Mouse (Mus musculus) intestine, embryonic 16.5 days (tissue): ENCODE measurements at regions not wholly inside any gene's neighbourhood (a gene's known extent, or its start where the extent isn't known, plus 50 kb on each side); places are given as distances from the start of the nearest gene placed in this dataset.

ENCODE experiments used
- ATAC-seq: fragments of 200-750 bp; cut with Nextera tagmentation; 2 replicates; pipeline ENCODE4 v1.8.0; 2017; ENCODE audit warnings: moderate TSS enrichment, moderate library complexity
- H3K27ac ChIP-seq: fragments of 300-500 bp; sonication (generic); 2 replicates; pipeline ENCODE4 v1.5.1; 2014; ENCODE audit warnings: mild to moderate bottlenecking, low read length
- H3K27me3 ChIP-seq: fragments of 300-500 bp; sonication (generic); replicated peaks from 2 replicates; pipeline ENCODE4 v1.6.1; 2014; ENCODE audit warnings: low read length, control low read depth, mixed read lengths; ENCODE audit not compliant: control insufficient read depth, insufficient read depth
- H3K36me3 ChIP-seq: fragments of 300-500 bp; sonication (generic); 2 replicates; pipeline ENCODE4 v1.6.1; 2014; ENCODE audit warnings: low read length, control low read depth; ENCODE audit not compliant: control insufficient read depth, insufficient read depth
- H3K4me1 ChIP-seq: fragments of 300-500 bp; sonication (generic); 2 replicates; pipeline ENCODE4 v1.6.1; 2014; ENCODE audit warnings: low read length, control low read depth, mixed read lengths; ENCODE audit not compliant: control insufficient read depth, insufficient read depth
- H3K4me2 ChIP-seq: fragments of 300-500 bp; sonication (generic); 2 replicates; pipeline ENCODE4 v1.6.1; 2014; ENCODE audit warnings: low read depth, low read length, control low read depth
- H3K4me3 ChIP-seq: fragments of 300-500 bp; sonication (generic); 2 replicates; pipeline ENCODE4 v1.5.1; 2014; ENCODE audit warnings: mild to moderate bottlenecking, low read length
- H3K9ac ChIP-seq: fragments of 300-500 bp; sonication (generic); 2 replicates; pipeline ENCODE4 v1.6.1; 2014; ENCODE audit warnings: low read depth, low read length
- H3K9me3 ChIP-seq: fragments of 300-500 bp; sonication (generic); 2 replicates; pipeline ENCODE4 v1.6.1; 2016; ENCODE audit warnings: low read length, control low read depth; ENCODE audit not compliant: control insufficient read depth
- WGBS: fragments of 180-500 bp; shearing (Covaris S2); extraction: QIAGEN DNeasy Blood & Tissue Kit; methylation state at CpG from one replicate; pipeline ENCODE4 v1.1.7; 2014; 5-methylcytosine and 5-hydroxymethylcytosine counted together

- Histone ChIP-seq H3K4me2 (no peak overlapping the region), H3K4me3 (no peak overlapping the region), H3K4me1 (no peaks in the 10 kb centered on the region), H3K36me3 (no peaks in the 10 kb centered on the region), H3K27me3 (no peaks in the 10 kb centered on the region), H3K9me3 (no peaks in the 10 kb centered on the region), H3K27ac (no peak overlapping the region), H3K9ac (no peak overlapping the region)
- no peak for ATAC-seq
Observed at GRCm38 (mm10) chr15:24297236-24297635, 1116.3 kb downstream of the Basp1 start.

DNA sequence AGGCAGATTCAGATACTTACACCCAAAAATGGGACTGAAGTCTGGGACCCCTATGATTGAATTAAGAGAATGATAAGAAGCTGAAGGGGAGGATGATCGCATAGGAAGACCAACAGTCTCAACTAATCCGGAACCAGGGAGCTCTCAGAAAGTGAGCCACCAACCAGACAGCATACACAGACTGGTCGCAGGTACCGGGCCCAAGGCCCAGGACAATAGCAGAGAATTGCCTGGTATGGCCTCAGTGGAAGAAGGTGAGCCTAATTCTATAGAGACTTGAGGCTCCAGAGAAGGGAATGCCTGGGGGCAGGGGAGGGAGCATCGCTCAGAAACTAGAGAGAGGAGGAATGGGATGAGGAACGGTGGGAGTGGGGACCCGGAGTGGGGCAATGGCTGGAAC is 1116.8 kb downstream of the Basp1 start:
- Histone ChIP-seq H3K36me3 (no peaks in the 10 kb centered on the region), H3K27me3 (no peaks in the 10 kb centered on the region), H3K27ac (no peak overlapping the region), H3K9me3 (no peaks in the 10 kb centered on the region), H3K9ac (no peak overlapping the region), H3K4me2 (no peak overlapping the region), H3K4me1 (no peaks in the 10 kb centered on the region), H3K4me3 (no peak overlapping the region)
- WGBS: 94% methylated on average over 7 of the region's 7 CpGs
- ATAC-seq: no peak

- Histone ChIP-seq H3K4me2 (no peak overlapping the region), H3K27me3 (no peaks in the 10 kb centered on the region), H3K9ac (no peak overlapping the region), H3K4me3 (no peak overlapping the region), H3K9me3 (no peaks in the 10 kb centered on the region), H3K4me1 (no peaks in the 10 kb centered on the region), H3K27ac (no peak overlapping the region), H3K36me3 (no peaks in the 10 kb centered on the region)
- WGBS: 64% methylated on average over 5 of the region's 5 CpGs
- no peak for ATAC-seq
Observed at GRCm38 (mm10) chr15:24275100-24275499, 1138.5 kb downstream of the Basp1 start.

GRCm38 (mm10) chr15:24267360-24267759 is 1146.2 kb downstream of the Basp1 start:
- Histone ChIP-seq H3K4me1 (no peaks in the 10 kb centered on the region), H3K36me3 (no peaks in the 10 kb centered on the region), H3K4me3 (no peak overlapping the region), H3K27me3 (no peaks in the 10 kb centered on the region), H3K9ac (no peak overlapping the region), H3K9me3 (no peaks in the 10 kb centered on the region), H3K27ac (no peak overlapping the region), H3K4me2 (no peak overlapping the region)
- ATAC-seq: no peak
